Mouse (Mus musculus) liver, embryonic 11.5 days (tissue): Measurements from ENCODE around the gene Als2cr12. TPM values are rescaled to one million over a fixed set of nuclear protein-coding genes. Genes with fewer than 3 reads are reported as not detected.
A peak's percentile ranks its signal among the peaks of the same experiment; 100 is the strongest.
"Not testable (repeated sequence)": the region's sequence is repeated elsewhere in the genome, so short reads cannot be mapped to it uniquely, and the experiment has no call there.

ENCODE experiments used
- ATAC-seq: fragments of 200-750 bp; cut with Nextera tagmentation; replicated peaks from 2 replicates; pipeline ENCODE4 v1.8.0; 2017; ENCODE audit warnings: moderate number of reproducible peaks, mild to moderate bottlenecking, moderate TSS enrichment, moderate library complexity; ENCODE audit not compliant: low FRiP score
- DNase-seq: peaks from one replicate; pipeline ENCODE4 v3.0.0-alpha.2; 2017; ENCODE audit warnings: low spot score
- H3K27ac ChIP-seq: fragments of 300-500 bp; sonication (generic); 2 replicates; pipeline ENCODE4 v1.5.1; 2014; ENCODE audit warnings: mild to moderate bottlenecking, low read depth, low read length, control low read depth
- H3K27me3 ChIP-seq: fragments of 300-500 bp; sonication (generic); replicated peaks from 2 replicates; pipeline ENCODE4 v1.6.1; 2014; ENCODE audit warnings: low read length, mixed read lengths; ENCODE audit not compliant: control insufficient read depth, insufficient read depth
- H3K36me3 ChIP-seq: fragments of 300-500 bp; sonication (generic); 2 replicates; pipeline ENCODE4 v1.6.1; 2014; ENCODE audit warnings: mild to moderate bottlenecking, low read length, moderate library complexity, mixed read lengths; ENCODE audit not compliant: control insufficient read depth, insufficient read depth
- H3K4me1 ChIP-seq: fragments of 300-500 bp; sonication (generic); replicated peaks from 2 replicates; pipeline ENCODE4 v1.6.1; 2014; ENCODE audit warnings: low read length, mixed read lengths; ENCODE audit not compliant: control insufficient read depth, insufficient read depth
- H3K4me2 ChIP-seq: fragments of 300-500 bp; sonication (generic); 2 replicates; pipeline ENCODE4 v1.6.1; 2014; ENCODE audit warnings: mild to moderate bottlenecking, control low read depth, moderate library complexity
- H3K4me3 ChIP-seq: fragments of 300-500 bp; sonication (generic); 2 replicates; pipeline ENCODE4 v1.5.1; 2014; ENCODE audit warnings: low read depth, low read length, control low read depth
- H3K9ac ChIP-seq: fragments of 300-500 bp; sonication (generic); 2 replicates; pipeline ENCODE4 v1.6.1; 2014; ENCODE audit warnings: low read depth, low read length, control low read depth
- H3K9me3 ChIP-seq: fragments of 300-500 bp; sonication (generic); 2 replicates; pipeline ENCODE4 v1.6.1; 2016; ENCODE audit warnings: low read length, inconsistent platforms, mixed read lengths; ENCODE audit not compliant: control insufficient read depth
- WGBS: fragments of 180-500 bp; shearing (Covaris S2); extraction: QIAGEN DNeasy Blood & Tissue Kit; methylation state at CpG from one replicate; pipeline ENCODE4 v1.1.7; 2014; 5-methylcytosine and 5-hydroxymethylcytosine counted together
- polyA plus RNA-seq: library from polyadenylated mRNA; unstranded; fragments of >200 nt; fragmentation: Nextera tagmentation; extraction: Ambion mirVana; gene quantifications from 2 replicates; pipeline ENCODE4 v1.2.1, GENCODE M21; 2014

Als2cr12 gene
- polyA plus RNA-seq, 1 experiment from 2014 or later: not detected

GRCm38 (mm10) chr1:58710711-58711364 is 15.0 kb upstream of the Als2cr12 start:
- H3K9ac ChIP-seq: peak overlapping the region; percentile 93
- H3K27ac ChIP-seq: peak overlapping the region; percentile 99
- 0 out of 2 replicates have a peak, but pooled peaks cover 5% of the 10 kb centered on the region for H3K36me3 ChIP-seq
- 38% methylated on average over 10 of the region's 10 CpGs for WGBS
- peaks cover 12% of the 10 kb centered on the region; the same call in 1 of the 2 replicates for H3K4me1 ChIP-seq
- H3K27me3 ChIP-seq: no peaks in the 10 kb centered on the region
- no peak for DNase-seq
- ATAC-seq: no peak
- peak overlapping the region; percentile 80 for H3K4me2 ChIP-seq
- H3K4me3 ChIP-seq: peak overlapping the region; percentile 71
- H3K9me3 ChIP-seq: no peaks in the 10 kb centered on the region

- not testable (repeated sequence) for DNase-seq, ATAC-seq, H3K36me3 ChIP-seq, H3K9ac ChIP-seq, H3K9me3 ChIP-seq, H3K4me1 ChIP-seq, H3K27ac ChIP-seq, H3K4me2 ChIP-seq, H3K4me3 ChIP-seq, H3K27me3 ChIP-seq
- WGBS: 91% methylated on average over 1 of the region's 1 CpGs
These were observed 14.3 kb upstream of the Als2cr12 start for GRCm38 (mm10) chr1:58710043-58710442.

DNA sequence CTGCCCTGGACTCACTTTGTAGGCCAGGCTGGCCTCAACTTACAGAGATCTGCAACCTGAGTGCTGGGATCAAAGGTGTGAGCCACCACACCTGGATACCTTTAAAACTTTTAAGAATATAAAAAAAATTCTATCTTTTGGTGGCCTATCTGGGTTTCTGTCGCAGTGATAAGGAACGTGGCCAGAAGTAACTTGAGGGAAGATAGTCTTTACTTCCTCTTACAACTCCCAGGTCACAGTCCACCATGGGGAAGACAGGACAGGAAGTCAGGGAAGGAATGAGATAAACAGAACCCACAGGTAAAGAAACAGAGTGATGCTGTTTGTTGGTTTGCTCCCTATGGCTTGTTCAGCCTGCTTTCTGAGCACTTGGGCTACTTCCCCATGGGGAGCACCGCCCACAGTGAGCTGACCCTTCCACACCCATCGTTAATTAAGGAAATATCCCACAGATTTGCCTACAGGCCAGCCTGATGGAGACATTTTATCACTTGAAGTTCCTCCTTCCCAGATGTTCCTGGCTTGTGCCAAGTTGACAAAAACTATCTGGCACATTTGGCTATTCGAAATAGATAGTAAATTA is 4.9 kb upstream of the Als2cr12 start:
- 46% methylated on average over 4 of the region's 5 CpGs for WGBS
- H3K9ac ChIP-seq, H3K27ac ChIP-seq, H3K9me3 ChIP-seq, H3K4me3 ChIP-seq, DNase-seq, ATAC-seq, H3K4me1 ChIP-seq, H3K36me3 ChIP-seq, H3K4me2 ChIP-seq, H3K27me3 ChIP-seq: not testable (repeated sequence)

- no peaks in the 10 kb centered on the region for H3K9me3 ChIP-seq
- no peaks in the 10 kb centered on the region; the same call in 1 of the 2 replicates for H3K4me1 ChIP-seq
- no peaks in the 10 kb centered on the region for H3K27me3 ChIP-seq
- WGBS: 42% methylated on average over 3 of the region's 3 CpGs
- H3K36me3 ChIP-seq: no peaks in the 10 kb centered on the region
- no peak overlapping the region for H3K9ac ChIP-seq
- H3K4me3 ChIP-seq: no peak overlapping the region
- H3K4me2 ChIP-seq: no peak overlapping the region
- ATAC-seq (no peak), DNase-seq (no peak)
- H3K27ac ChIP-seq: no peak overlapping the region
These were observed 4.2 kb upstream of the Als2cr12 start for GRCm38 (mm10) chr1:58699988-58700387.

DNA sequence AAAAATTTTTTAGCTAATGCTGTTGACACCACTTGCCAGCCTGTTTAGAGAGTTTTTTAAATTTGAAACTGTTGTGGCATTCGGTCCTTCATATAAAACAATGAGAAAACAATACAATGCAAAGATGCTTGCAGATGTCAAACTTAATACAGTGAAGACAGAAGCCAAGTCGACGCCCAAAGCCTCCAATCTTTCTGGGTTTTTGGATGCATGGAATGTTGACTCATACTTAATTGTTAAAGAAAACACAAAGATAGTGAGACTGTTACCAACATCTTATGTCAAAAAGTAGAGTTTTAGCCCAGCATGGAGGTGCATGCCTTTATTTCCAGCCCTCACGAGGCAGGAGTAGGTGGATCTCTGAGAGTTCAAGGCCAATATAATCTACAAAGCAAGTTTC is 3.0 kb upstream of the Als2cr12 start:
- no peaks in the 10 kb centered on the region for H3K36me3 ChIP-seq
- H3K27me3 ChIP-seq: no peaks in the 10 kb centered on the region
- WGBS: 83% methylated on average over 4 of the region's 4 CpGs
- no peaks in the 10 kb centered on the region for H3K9me3 ChIP-seq
- ATAC-seq (no peak), DNase-seq (no peak)
- no peak overlapping the region for H3K4me2 ChIP-seq
- no peak overlapping the region for H3K27ac ChIP-seq
- no peak overlapping the region for H3K9ac ChIP-seq
- H3K4me1 ChIP-seq: no peaks in the 10 kb centered on the region; the same call in 1 of the 2 replicates
- no peak overlapping the region for H3K4me3 ChIP-seq

DNA sequence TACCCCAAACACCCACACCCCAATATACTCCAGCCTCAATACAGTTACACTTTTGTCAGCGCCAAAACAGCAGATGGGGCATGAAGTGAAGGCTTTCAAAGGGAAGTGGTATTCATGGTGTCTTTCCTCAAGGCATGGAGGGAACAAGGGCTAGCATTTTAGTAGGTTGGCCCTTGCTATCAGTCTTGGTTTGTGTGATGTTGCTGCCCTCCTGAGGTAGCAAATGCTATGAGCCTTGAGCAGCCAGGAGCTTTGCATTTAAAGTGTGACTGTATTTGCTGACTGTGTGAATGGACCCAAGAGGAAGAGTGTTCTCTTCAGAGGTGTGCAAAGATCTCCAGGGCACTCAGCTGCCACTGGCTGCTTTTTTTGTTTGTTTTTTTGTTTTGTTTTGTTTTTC is 1.8 kb upstream of the Als2cr12 start:
- H3K9ac ChIP-seq, H3K9me3 ChIP-seq, H3K4me3 ChIP-seq, H3K36me3 ChIP-seq, H3K27me3 ChIP-seq, ATAC-seq, H3K4me1 ChIP-seq, H3K4me2 ChIP-seq, H3K27ac ChIP-seq, DNase-seq: not testable (repeated sequence)
- 29% methylated on average over 1 of the region's 1 CpGs for whole genome bisulfite sequencing

GRCm38 (mm10) chr1:58693696-58694095 is 2.1 kb downstream of the Als2cr12 start:
- H3K4me1 ChIP-seq: no peaks in the 10 kb centered on the region
- H3K9me3 ChIP-seq: no peaks in the 10 kb centered on the region
- H3K4me3 ChIP-seq: no peak overlapping the region
- WGBS: 75% methylated on average over 1 of the region's 1 CpGs
- no peak overlapping the region for H3K27ac ChIP-seq
- ATAC-seq (no peak), DNase-seq (no peak)
- H3K9ac ChIP-seq: no peak overlapping the region
- no peak overlapping the region for H3K4me2 ChIP-seq
- H3K27me3 ChIP-seq: no peaks in the 10 kb centered on the region
- H3K36me3 ChIP-seq: no peaks in the 10 kb centered on the region

DNA sequence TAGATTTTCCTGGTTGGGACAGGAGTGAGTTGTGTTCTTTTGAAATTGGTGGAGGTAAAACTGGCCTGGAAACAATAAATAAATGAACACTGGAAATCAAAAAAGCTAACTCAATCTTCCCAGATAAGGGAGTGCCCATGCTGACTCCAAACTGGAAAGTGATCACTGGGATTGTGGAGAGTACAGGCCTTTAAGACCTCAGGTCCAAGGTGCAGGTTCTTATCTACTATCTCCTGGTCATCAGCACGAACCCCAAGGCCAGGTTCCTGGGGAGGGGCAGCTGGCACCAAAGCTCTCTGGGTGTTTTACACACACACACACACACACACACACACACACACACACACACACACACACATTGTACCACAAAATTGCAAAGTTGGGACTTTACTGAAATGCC is 4.1 kb downstream of the Als2cr12 start:
- not testable (repeated sequence) for H3K4me2 ChIP-seq, H3K36me3 ChIP-seq, H3K9ac ChIP-seq, ATAC-seq, H3K27me3 ChIP-seq, H3K4me3 ChIP-seq, H3K4me1 ChIP-seq, H3K9me3 ChIP-seq, DNase-seq, H3K27ac ChIP-seq
- 45% methylated on average over 1 of the region's 1 CpGs for WGBS
